Mouse (Mus musculus) liver, embryonic 16.5 days (tissue): ENCODE results near the gene Slc22a27. TPM values are rescaled to one million over a fixed set of nuclear protein-coding genes. Genes with fewer than 3 reads are reported as not detected.

ENCODE experiments used
- microRNA-seq: library from miRNA; unstranded; fragments of <30 nt; microRNA quantifications from one replicate; pipeline ENCODE4, GENCODE M21; 2016
- polyA plus RNA-seq: library from polyadenylated mRNA; unstranded; fragments of >200 nt; fragmentation: Nextera tagmentation; extraction: Ambion mirVana; gene quantifications from 2 replicates; pipeline ENCODE4 v1.2.1, GENCODE M21; 2015

Slc22a27 gene
- polyA plus RNA-seq, 1 experiment from 2014 or later = 0.57 TPM

Small RNA genes within 50 kb of the gene (microRNA-seq; reads per million reads assigned to microRNA genes)
- not detected for gene Gm24951

Other genes starting within 250 kb of the Slc22a27 start
- not detected in 2 replicates for gene Slc22a26, start 163.4 kb downstream of the Slc22a27 start, polyA plus RNA-seq
- gene Slc22a28, start 166.0 kb upstream of the Slc22a27 start, polyA plus RNA-seq = not detected in 2 replicates